Mouse (Mus musculus) intestine, embryonic 15.5 days (tissue): ENCODE measurements around the gene Tlx2. TPM values are rescaled to one million over a fixed set of nuclear protein-coding genes. Genes with fewer than 3 reads are reported as not detected.

ENCODE experiments used
- ATAC-seq: fragments of 200-750 bp; cut with Nextera tagmentation; 2 replicates; pipeline ENCODE4 v1.8.0; 2017; ENCODE audit warnings: moderate TSS enrichment, moderate library complexity
- H3K27ac ChIP-seq: fragments of 300-500 bp; sonication (generic); 2 replicates; pipeline ENCODE4 v1.5.1; 2015; ENCODE audit warnings: mild to moderate bottlenecking, inconsistent platforms
- H3K27me3 ChIP-seq: fragments of 300-500 bp; sonication (generic); replicated peaks from 2 replicates; pipeline ENCODE4 v1.6.1; 2015; ENCODE audit warnings: inconsistent platforms
- H3K36me3 ChIP-seq: fragments of 300-500 bp; sonication (generic); 2 replicates; pipeline ENCODE4 v1.6.1; 2015; ENCODE audit warnings: inconsistent platforms
- H3K4me1 ChIP-seq: fragments of 300-500 bp; sonication (generic); replicated peaks from 2 replicates; pipeline ENCODE4 v1.6.1; 2015; ENCODE audit warnings: inconsistent platforms
- H3K4me2 ChIP-seq: fragments of 300-500 bp; sonication (generic); replicated peaks from 2 replicates; pipeline ENCODE4 v1.6.1; 2015; ENCODE audit warnings: mild to moderate bottlenecking, inconsistent platforms
- H3K4me3 ChIP-seq: fragments of 300-500 bp; sonication (generic); replicated peaks from 2 replicates; pipeline ENCODE4 v1.5.1; 2015; ENCODE audit warnings: inconsistent platforms
- H3K9ac ChIP-seq: fragments of 300-500 bp; sonication (generic); 2 replicates; pipeline ENCODE4 v1.6.1; 2015; ENCODE audit warnings: inconsistent platforms
- H3K9me3 ChIP-seq: fragments of 300-500 bp; sonication (generic); 2 replicates; pipeline ENCODE4 v1.6.1; 2016; ENCODE audit warnings: inconsistent platforms
- WGBS: fragments of 180-500 bp; shearing (Covaris S2); methylation state at CpG from one replicate; pipeline ENCODE4 v1.1.7; 2015; 5-methylcytosine and 5-hydroxymethylcytosine counted together
- microRNA counts: library from miRNA; unstranded; fragments of <30 nt; microRNA quantifications from one replicate; lab custom pipeline; 2016
- polyA plus RNA-seq: library from polyadenylated mRNA; unstranded; fragments of >200 nt; fragmentation: Nextera tagmentation; extraction: Ambion mirVana; gene quantifications from 2 replicates; pipeline ENCODE4 v1.2.1, GENCODE M21; 2015

Gene Tlx2
- polyA plus RNA-seq, 1 experiment from 2014 or later, result 22.5 TPM

GRCm38 (mm10) chr6:83027706-83028105, 42.4 kb downstream of the Tlx2 start:
- ATAC-seq, result no peak
- H3K9ac ChIP-seq, result no peak overlapping the region

GRCm38 (mm10) chr6:83027293-83027692, 42.8 kb downstream of the Tlx2 start:
- Histone ChIP-seq H3K9ac (no peak overlapping the region), H3K4me1 (peaks cover 4% of the 10 kb centered on the region; the same call in 1 of the 2 replicates), H3K27me3 (peaks cover 9% of the 10 kb centered on the region), H3K9me3 (no peaks in the 10 kb centered on the region), H3K4me2 (no peak overlapping the region), H3K27ac (no peak overlapping the region), H3K36me3 (0 out of 2 replicates have a peak, but pooled peaks cover 3% of the 10 kb centered on the region), H3K4me3 (no peak overlapping the region)
- no peak for ATAC-seq
- WGBS, result 83% methylated on average over 8 of the region's 8 CpGs

More at GRCm38 (mm10) chr6:83027706-83028105, 42.4 kb downstream of the Tlx2 start:
- H3K27me3 ChIP-seq, result peaks cover 9% of the 10 kb centered on the region
- H3K9me3 ChIP-seq, result no peaks in the 10 kb centered on the region
- H3K27ac ChIP-seq, result no peak overlapping the region
- WGBS, result 50% methylated on average over 7 of the region's 9 CpGs
- H3K4me1 ChIP-seq, result peaks cover 7% of the 10 kb centered on the region; the same call in 1 of the 2 replicates
- 0 out of 2 replicates have a peak, but pooled peaks cover 3% of the 10 kb centered on the region for H3K36me3 ChIP-seq
- no peak overlapping the region for H3K4me3 ChIP-seq
- H3K4me2 ChIP-seq, result no peak overlapping the region

- Histone ChIP-seq H3K36me3 (no peaks in the 10 kb centered on the region), H3K27ac (no peak overlapping the region), H3K4me1 (no peaks in the 10 kb centered on the region), H3K4me2 (no peak overlapping the region), H3K4me3 (no peak overlapping the region), H3K27me3 (peaks cover 7% of the 10 kb centered on the region), H3K9me3 (no peaks in the 10 kb centered on the region), H3K9ac (no peak overlapping the region)
- WGBS, result 88% methylated on average over 4 of the region's 4 CpGs
- ATAC-seq, result no peak
These were observed 44.9 kb downstream of the Tlx2 start for GRCm38 (mm10) chr6:83025221-83025620.

GRCm38 (mm10) chr6:83024421-83024820, 45.7 kb downstream of the Tlx2 start:
- WGBS, result 68% methylated on average over 4 of the region's 4 CpGs
- Histone ChIP-seq H3K4me2 (no peak overlapping the region), H3K27me3 (no peaks in the 10 kb centered on the region; the same call in 1 of the 2 replicates), H3K27ac (no peak overlapping the region), H3K9me3 (no peaks in the 10 kb centered on the region), H3K4me1 (no peaks in the 10 kb centered on the region), H3K4me3 (no peak overlapping the region), H3K9ac (no peak overlapping the region), H3K36me3 (no peaks in the 10 kb centered on the region)
- ATAC-seq, result no peak

- H3K36me3 ChIP-seq, result no peaks in the 10 kb centered on the region
- H3K9ac ChIP-seq, result no peak overlapping the region
- no peaks in the 10 kb centered on the region; the same call in 1 of the 2 replicates for H3K27me3 ChIP-seq
- H3K4me3 ChIP-seq, result no peak overlapping the region
- no peaks in the 10 kb centered on the region for H3K9me3 ChIP-seq
- ATAC-seq, result no peak
- no peak overlapping the region for H3K4me2 ChIP-seq
- H3K27ac ChIP-seq, result no peak overlapping the region
- WGBS, result 86% methylated on average over 2 of the region's 2 CpGs
- H3K4me1 ChIP-seq, result no peaks in the 10 kb centered on the region
These were observed 46.3 kb downstream of the Tlx2 start for GRCm38 (mm10) chr6:83023786-83024185.

- Histone ChIP-seq H3K36me3 (no peaks in the 10 kb centered on the region), H3K27ac (no peak overlapping the region), H3K9me3 (no peaks in the 10 kb centered on the region), H3K4me2 (no peak overlapping the region), H3K4me3 (no peak overlapping the region), H3K9ac (no peak overlapping the region), H3K4me1 (no peaks in the 10 kb centered on the region), H3K27me3 (no peaks in the 10 kb centered on the region)
- 87% methylated on average over 9 of the region's 9 CpGs for WGBS
- ATAC-seq, result no peak
These were observed 47.1 kb downstream of the Tlx2 start for GRCm38 (mm10) chr6:83023008-83023407.

- Histone ChIP-seq H3K9ac (no peak overlapping the region), H3K27me3 (no peaks in the 10 kb centered on the region), H3K9me3 (no peaks in the 10 kb centered on the region), H3K4me2 (no peak overlapping the region), H3K4me1 (peaks cover 2% of the 10 kb centered on the region; the same call in 1 of the 2 replicates), H3K36me3 (no peaks in the 10 kb centered on the region), H3K27ac (no peak overlapping the region), H3K4me3 (no peak overlapping the region)
- whole genome bisulfite sequencing, result 84% methylated on average over 4 of the region's 4 CpGs
- ATAC-seq, result no peak
These were observed 49.1 kb downstream of the Tlx2 start for GRCm38 (mm10) chr6:83020836-83021593.

- H3K27ac ChIP-seq, result no peak overlapping the region
- no peak overlapping the region for H3K4me3 ChIP-seq
- no peaks in the 10 kb centered on the region for H3K36me3 ChIP-seq
- no peak for ATAC-seq
- peaks cover 2% of the 10 kb centered on the region; the same call in 1 of the 2 replicates for H3K4me1 ChIP-seq
- no peak overlapping the region for H3K4me2 ChIP-seq
- WGBS, result 88% methylated on average over 6 of the region's 6 CpGs
- H3K9ac ChIP-seq, result no peak overlapping the region
- H3K9me3 ChIP-seq, result no peaks in the 10 kb centered on the region
- no peaks in the 10 kb centered on the region for H3K27me3 ChIP-seq
These were observed 50.0 kb downstream of the Tlx2 start for GRCm38 (mm10) chr6:83020121-83020520.

GRCm38 (mm10) chr6:83019044-83019443, 51.0 kb downstream of the Tlx2 start:
- H3K9me3 ChIP-seq, result no peaks in the 10 kb centered on the region
- H3K9ac ChIP-seq, result no peak overlapping the region
- H3K4me3 ChIP-seq, result no peak overlapping the region
- H3K36me3 ChIP-seq, result no peaks in the 10 kb centered on the region
- H3K4me2 ChIP-seq, result no peak overlapping the region
- ATAC-seq, result no peak
- H3K27me3 ChIP-seq, result no peaks in the 10 kb centered on the region
- 74% methylated on average over 3 of the region's 3 CpGs for WGBS
- no peak overlapping the region for H3K27ac ChIP-seq
- H3K4me1 ChIP-seq, result peaks cover 2% of the 10 kb centered on the region; the same call in 1 of the 2 replicates

MicroRNAs within 50 kb of the gene (microRNA counts, 519-probe panel; counts per million panel counts)
- microRNA mmu-miR-3470a+mmu-miR-3470b (lab: Ali Mortazavi, UCI), result 2,026 counts per million, percentile 46 among the panel's probes with 10 or more counts

Other genes with a start within 250 kb of the Tlx2 start
- 1.5 and 1.7 TPM in 2 replicates for gene Sema4f, start 130.5 kb downstream of the Tlx2 start, polyA plus RNA-seq
- gene M1ap, start 123.4 kb downstream of the Tlx2 start, polyA plus RNA-seq, result 0.26 and 0.78 TPM in 2 replicates
- 9.7 and 9.8 TPM in 2 replicates for gene Dok1, start 36.8 kb downstream of the Tlx2 start, polyA plus RNA-seq
- 12.7 and 14.2 TPM in 2 replicates for gene Loxl3, start 36.1 kb downstream of the Tlx2 start, polyA plus RNA-seq
- 212 and 228 TPM in 2 replicates for gene Aup1, start 15.8 kb downstream of the Tlx2 start, polyA plus RNA-seq
- gene Htra2, start 15.0 kb downstream of the Tlx2 start, polyA plus RNA-seq, result 72.2 and 86.5 TPM in 2 replicates
- 14.0 and 14.9 TPM in 2 replicates for gene Dqx1, start 12.4 kb downstream of the Tlx2 start, polyA plus RNA-seq
- 29.4 and 31.5 TPM in 2 replicates for gene Pcgf1, start 7.6 kb upstream of the Tlx2 start, polyA plus RNA-seq
- gene Lbx2, start 16.1 kb upstream of the Tlx2 start, polyA plus RNA-seq, result 0.35 and 0.49 TPM in 2 replicates
- 2.6 and 3.5 TPM in 2 replicates for gene Ccdc142, start 31.3 kb upstream of the Tlx2 start, polyA plus RNA-seq
- 2.3 and 2.4 TPM in 2 replicates for gene Gm42688, start 31.3 kb upstream of the Tlx2 start, polyA plus RNA-seq
- gene Mrpl53, start 38.7 kb upstream of the Tlx2 start, polyA plus RNA-seq, result 123 and 135 TPM in 2 replicates
- gene Mogs, start 45.2 kb upstream of the Tlx2 start, polyA plus RNA-seq, result 56.3 and 63.0 TPM in 2 replicates
- 79.6 and 89.1 TPM in 2 replicates for gene Wbp1, start 51.3 kb upstream of the Tlx2 start, polyA plus RNA-seq
- gene Ino80b, start 55.1 kb upstream of the Tlx2 start, polyA plus RNA-seq, result 9.0 and 9.4 TPM in 2 replicates
- gene Rtkn, start 65.2 kb upstream of the Tlx2 start, polyA plus RNA-seq, result 23.6 and 26.4 TPM in 2 replicates
- gene Wdr54, start 86.1 kb upstream of the Tlx2 start, polyA plus RNA-seq, result 3.0 and 3.9 TPM in 2 replicates
- 1.4 and 2.0 TPM in 2 replicates for gene 1700003E16Rik, start 86.1 kb upstream of the Tlx2 start, polyA plus RNA-seq
- 82.1 and 84.6 TPM in 2 replicates for gene Dctn1, start 95.6 kb upstream of the Tlx2 start, polyA plus RNA-seq
- 0.39 and 0.41 TPM in 2 replicates for gene Slc4a5, start 149.5 kb upstream of the Tlx2 start, polyA plus RNA-seq